10 mouse cellular contexts compared by ENCODE assay signal in genomic region chr4:107139836-107140631, GRCm38 (mm10). TPM values are rescaled to one million over a fixed set of nuclear protein-coding genes. Genes with fewer than 3 reads are reported as not detected.
DNase-seq lines count a peak whose midpoint lies in the region; ATAC-seq lines count a peak whose summit lies in the region.
"Had no signal": no experiment of that assay in that cellular context is flagged by ENCODE, and none has a peak within 500 bp of the region (broad histone marks: within the 10 kb centered on the region; RNA-seq: fewer than 3 reads in every experiment).

No protein-coding gene starts in this region.

- H3K4me3 ChIP-seq in forebrain, embryonic 14.5 days (ENCODE audit: low read depth, low read length) = no peak overlapping the region
- no peak overlapping the region for H3K4me3 ChIP-seq in midbrain, embryonic 16.5 days (ENCODE audit: low read depth, low read length)
- H3K4me3 ChIP-seq: limb, embryonic 13.5 days had no signal

- H3K27me3 ChIP-seq in forebrain, embryonic 14.5 days (replicated peaks; ENCODE audit: control insufficient read depth, insufficient read depth, low read length) = no peaks in the 10 kb centered on the region
- H3K27me3 ChIP-seq in midbrain, embryonic 16.5 days (ENCODE audit: control insufficient read depth, insufficient read depth, low read depth, low read length) = no peaks in the 10 kb centered on the region

- H3K27ac ChIP-seq in forebrain, embryonic 14.5 days (ENCODE audit: low read depth, low read length) = peak overlapping the region; percentile 46; the same call in 1 of the 2 replicates
- H3K27ac ChIP-seq in midbrain, embryonic 16.5 days (ENCODE audit: low read length) = peak overlapping the region; percentile 77
- H3K27ac ChIP-seq: limb, embryonic 13.5 days had no signal

- H3K9ac ChIP-seq in forebrain, embryonic 14.5 days (ENCODE audit: low read length) = peak overlapping the region; percentile 30
- H3K9ac ChIP-seq in midbrain, embryonic 16.5 days (ENCODE audit: low read depth, low read length) = peak overlapping the region; percentile 3; the same call in 1 of the 2 replicates

- peak; percentile 32 for DNase-seq in adrenal gland, adult 2 months
- no peak for DNase-seq in adrenal gland, adult 18-20 months (ENCODE audit: low spot score in 2 of 2)
- DNase-seq in forebrain, embryonic 14.5 days (ENCODE audit: low spot score) = no peak
- DNase-seq in kidney, postnatal 10 days = peak; percentile 65
- DNase-seq in frontal cortex, adult 2 months (ENCODE audit: extremely low spot score in 1 of 2, low spot score in 1 of 2) = no peak
- DNase-seq in right cerebral cortex, adult 2 months (ENCODE audit: low spot score in 2 of 2) = no peak

- H3K9me3 ChIP-seq in forebrain, embryonic 14.5 days (replicated peaks; ENCODE audit: control insufficient read depth, low read length) = no peaks in the 10 kb centered on the region
- H3K9me3 ChIP-seq in midbrain, embryonic 16.5 days (replicated peaks; ENCODE audit: control insufficient read depth, low read length, poor library complexity, severe bottlenecking) = no peaks in the 10 kb centered on the region
- H3K9me3 ChIP-seq: limb, embryonic 13.5 days had no signal

- no peaks in the 10 kb centered on the region for H3K36me3 ChIP-seq in forebrain, embryonic 14.5 days (ENCODE audit: control insufficient read depth, insufficient read depth, low read length)
- H3K36me3 ChIP-seq in midbrain, embryonic 16.5 days (ENCODE audit: control insufficient read depth, insufficient read depth, low read length) = no peaks in the 10 kb centered on the region

- H3K4me2 ChIP-seq in forebrain, embryonic 14.5 days (ENCODE audit: low read length) = peak overlapping the region; percentile 25; the same call in 1 of the 2 replicates
- H3K4me2 ChIP-seq in midbrain, embryonic 16.5 days (ENCODE audit: low read length) = no peak overlapping the region
- H3K4me2 ChIP-seq: limb, embryonic 13.5 days had no signal

- ATAC-seq in forebrain, embryonic 14.5 days = no peak
- peak; percentile 4; the same call in 1 of the 2 replicates for ATAC-seq in midbrain, embryonic 16.5 days
- ATAC-seq in monocyte, adult 5-6 weeks (replicated peaks; ENCODE audit: insufficient number of reproducible peaks, low FRiP score, low TSS enrichment, poor library complexity, severe bottlenecking) = no peak
- ATAC-seq: activated CD4-positive, CD25-positive, alpha-beta regulatory T cell, adult 4 months had no signal

- WGBS in forebrain, embryonic 14.5 days = 42% methylated on average over 13 of the region's 13 CpGs
- WGBS in midbrain, embryonic 16.5 days = 54% methylated on average over 13 of the region's 13 CpGs

- H3K4me1 ChIP-seq in forebrain, embryonic 14.5 days (ENCODE audit: control insufficient read depth, insufficient read depth, low read length) = peaks cover 27% of the 10 kb centered on the region
- H3K4me1 ChIP-seq in midbrain, embryonic 16.5 days (ENCODE audit: control insufficient read depth, insufficient read depth, low read length) = peaks cover 33% of the 10 kb centered on the region

RNA-seq across cellular contexts. Expression of gene Tmem59, which starts 38.2 kb away (rescaled TPM):
- total RNA-seq in adrenal gland, adult 2 months (2021) = 100 to 1,000 TPM; 274 to 379 TPM
- polyA plus RNA-seq in adrenal gland, adult 2 months (2012; rRNA removed) = 746 and 999 TPM in 2 replicates
- total RNA-seq in adrenal gland, adult 18-20 months (2021) = 100 to 1,000 TPM; 341 to 403 TPM
- 385 and 418 TPM in 2 replicates for polyA plus RNA-seq in forebrain, embryonic 14.5 days (2014; fragmentation: Nextera tagmentation; extraction: Ambion mirVana)
- 356 and 359 TPM in 2 replicates for polyA plus RNA-seq in midbrain, embryonic 16.5 days (2015; fragmentation: Nextera tagmentation; extraction: Ambion mirVana)
- total RNA-seq in monocyte, adult 5-6 weeks (2017) = 184 to 208 TPM (median 196 TPM) in 3 replicates
- polyA plus RNA-seq in frontal cortex, adult 2 months (2012; rRNA removed) = 224 and 231 TPM in 2 replicates

RNA-seq across cellular contexts. Expression of gene Tceanc2, which starts 38.9 kb away (rescaled TPM):
- total RNA-seq in adrenal gland, adult 2 months (2021) = 10 to 100 TPM; 22.7 to 26.7 TPM
- polyA plus RNA-seq in adrenal gland, adult 2 months (2012; rRNA removed) = 5.3 and 5.4 TPM in 2 replicates
- 10 to 100 TPM; 21.0 to 27.7 TPM for total RNA-seq in adrenal gland, adult 18-20 months (2021)
- 28.0 and 29.3 TPM in 2 replicates for polyA plus RNA-seq in forebrain, embryonic 14.5 days (2014; fragmentation: Nextera tagmentation; extraction: Ambion mirVana)
- polyA plus RNA-seq in midbrain, embryonic 16.5 days (2015; fragmentation: Nextera tagmentation; extraction: Ambion mirVana) = 18.1 and 27.2 TPM in 2 replicates
- total RNA-seq in monocyte, adult 5-6 weeks (2017) = 12.8 to 15.4 TPM (median 15.4 TPM) in 3 replicates
- polyA plus RNA-seq in frontal cortex, adult 2 months (2012; rRNA removed) = 7.2 and 8.1 TPM in 2 replicates

RNA-seq across cellular contexts. Expression of gene Cdcp2, which starts 43.3 kb away (rescaled TPM):
- not detected for total RNA-seq in adrenal gland, adult 2 months (2021)
- 0.06 and 0.08 TPM in 2 replicates for polyA plus RNA-seq in adrenal gland, adult 2 months (2012; rRNA removed)
- total RNA-seq in adrenal gland, adult 18-20 months (2021) = not detected
- not detected in 2 replicates for polyA plus RNA-seq in forebrain, embryonic 14.5 days (2014; fragmentation: Nextera tagmentation; extraction: Ambion mirVana)
- not detected in 2 replicates for polyA plus RNA-seq in midbrain, embryonic 16.5 days (2015; fragmentation: Nextera tagmentation; extraction: Ambion mirVana)
- total RNA-seq in monocyte, adult 5-6 weeks (2017) = not detected in 3 replicates
- 0.06 TPM in 1 of 2 replicates, not detected in the other for polyA plus RNA-seq in frontal cortex, adult 2 months (2012; rRNA removed)
- polyA plus RNA-seq: activated CD4-positive, CD25-positive, alpha-beta regulatory T cell, adult 4 months had no signal

Comparison
In these comparisons a context has a peak if more than half of its experiments do, and no peak if none do; other contexts are left out.
1. DNase-seq: peak in adrenal gland, adult 2 months (single experiment) and kidney, postnatal 10 days (single experiment); none in adrenal gland, adult 18-20 months (0 of 2), forebrain, embryonic 14.5 days (single experiment), frontal cortex, adult 2 months (0 of 2) and right cerebral cortex, adult 2 months (0 of 2).